Mouse (Mus musculus) kidney, adult 2 months (tissue): ENCODE results near the gene Vdr.

Source experiments
- CTCF ChIP-seq: fragments of 200-500 bp; conservative IDR thresholded peaks from 2 replicates; pipeline ENCODE4 v1.5.1; 2011; ENCODE audit warnings: low read depth, mild to moderate bottlenecking, control low read depth, low read length, moderate library complexity, mixed read lengths; ENCODE audit not compliant: insufficient read depth, insufficient read length
- POLR2A ChIP-seq: fragments of 200-500 bp; IDR thresholded peaks from one replicate; pipeline ENCODE4 v1.6.1; 2011; ENCODE audit warnings: low read depth, low read length, control low read depth

DNA sequence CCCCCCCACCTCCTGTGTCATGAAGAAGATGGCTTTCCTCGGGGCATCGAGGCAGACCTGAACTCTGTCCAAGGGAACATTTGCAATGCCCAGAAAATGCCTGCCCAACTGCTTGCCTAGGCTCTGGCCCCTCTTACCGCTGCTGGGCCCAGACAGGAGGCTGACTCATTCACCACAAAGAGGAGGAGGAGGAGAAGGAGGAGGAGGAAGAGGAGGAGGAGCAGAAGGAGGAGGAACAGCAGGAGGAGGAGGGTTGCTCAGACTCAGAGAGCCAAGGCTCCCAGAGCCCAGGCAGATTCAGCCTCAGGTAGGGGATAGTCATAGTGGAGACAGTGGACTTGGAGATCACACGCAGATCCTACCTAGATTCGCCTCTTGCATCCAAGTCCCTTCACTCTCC lies 3.2 kb downstream of the Vdr start:
- TF ChIP-seq CTCF (no peak), POLR2A (peak; percentile 91)
